Mouse (Mus musculus) hematopoietic stem cell, adult 5-6 weeks (primary cell): Measurements from ENCODE around the gene Cspg4. TPM values are rescaled to one million over a fixed set of nuclear protein-coding genes. Genes with fewer than 3 reads are reported as not detected.

Experiments
- ATAC-seq, 2 experiments: fragments of 125-278 bp in 1 of 2; replicated peaks in 1 of 2; 2 replicates each; pipeline ENCODE4 v1.8.0; 2016 to 2017; ENCODE audit warnings: inconsistent platforms in 2 of 2, mild to moderate bottlenecking in 2 of 2, moderate number of reproducible peaks in 2 of 2, low read depth in 1 of 2, moderate TSS enrichment in 1 of 2; ENCODE audit not compliant: low FRiP score in 2 of 2, poor library complexity in 2 of 2, severe bottlenecking in 2 of 2, insufficient read depth in 1 of 2, low TSS enrichment in 1 of 2
- total RNA-seq: library from RNA; stranded (forward); fragments of 172-1452, 232-1000 nt; gene quantifications from 2 replicates; pipeline ENCODE4 v1.2.3, GENCODE M21; 2017

The Cspg4 gene
- total RNA-seq, 1 experiment from 2014 or later, result not detected

- no peak for ATAC-seq
These were observed 46.2 kb downstream of the Cspg4 start for GRCm38 (mm10) chr9:56911017-56911416.

GRCm38 (mm10) chr9:56913991-56914390, 49.2 kb downstream of the Cspg4 start:
- no peak for ATAC-seq

- no peak for ATAC-seq
These were observed 50.3 kb downstream of the Cspg4 start for GRCm38 (mm10) chr9:56915116-56915515.

GRCm38 (mm10) chr9:56915695-56916410, 51.0 kb downstream of the Cspg4 start:
- ATAC-seq, result no peak

GRCm38 (mm10) chr9:56917131-56917530, 52.3 kb downstream of the Cspg4 start:
- ATAC-seq, result no peak

- ATAC-seq, result no peak
These were observed 53.6 kb downstream of the Cspg4 start for GRCm38 (mm10) chr9:56918466-56918865.

- no peak for ATAC-seq
These were observed 57.9 kb downstream of the Cspg4 start for GRCm38 (mm10) chr9:56922746-56923145.

GRCm38 (mm10) chr9:56923841-56924650, 59.2 kb downstream of the Cspg4 start:
- no peak for ATAC-seq

GRCm38 (mm10) chr9:56924651-56925027, 59.8 kb downstream of the Cspg4 start:
- no peak for ATAC-seq

GRCm38 (mm10) chr9:56925291-56926024, 60.6 kb downstream of the Cspg4 start:
- no peak for ATAC-seq

- no peak for ATAC-seq
These were observed 61.2 kb downstream of the Cspg4 start for GRCm38 (mm10) chr9:56926025-56926360.

GRCm38 (mm10) chr9:56926387-56926786, 61.6 kb downstream of the Cspg4 start:
- ATAC-seq, result no peak

- ATAC-seq, result peak in 1 of 2 experiments; percentile 27; a peak in 1 of 4 replicates
These were observed 62.6 kb downstream of the Cspg4 start for GRCm38 (mm10) chr9:56927191-56928012.

GRCm38 (mm10) chr9:56928041-56928811, 63.4 kb downstream of the Cspg4 start, which contains the start of gene Snx33:
Snx33 (minus strand) TSS chr9:56928371.
- peak; percentile 73 to 75 for ATAC-seq

GRCm38 (mm10) chr9:56929496-56929895, 64.7 kb downstream of the Cspg4 start:
- no peak for ATAC-seq

- no peak for ATAC-seq
These were observed 65.7 kb downstream of the Cspg4 start for GRCm38 (mm10) chr9:56930556-56930955.

GRCm38 (mm10) chr9:56936861-56937222, 72.0 kb downstream of the Cspg4 start:
- ATAC-seq, result no peak
